Mouse (Mus musculus) lung, postnatal 0 days (tissue): ENCODE data around the gene Nostrin.

Source experiments
- CTCF ChIP-seq: IDR thresholded peaks from 2 replicates; pipeline ENCODE4 v1.5.1; 2016; ENCODE audit warnings: antibody characterized with exemption, mild to moderate bottlenecking
- EP300 ChIP-seq: IDR thresholded peaks from 2 replicates; pipeline ENCODE4 v1.6.1; 2016; ENCODE audit warnings: antibody characterized with exemption, mild to moderate bottlenecking, control low read depth

DNA sequence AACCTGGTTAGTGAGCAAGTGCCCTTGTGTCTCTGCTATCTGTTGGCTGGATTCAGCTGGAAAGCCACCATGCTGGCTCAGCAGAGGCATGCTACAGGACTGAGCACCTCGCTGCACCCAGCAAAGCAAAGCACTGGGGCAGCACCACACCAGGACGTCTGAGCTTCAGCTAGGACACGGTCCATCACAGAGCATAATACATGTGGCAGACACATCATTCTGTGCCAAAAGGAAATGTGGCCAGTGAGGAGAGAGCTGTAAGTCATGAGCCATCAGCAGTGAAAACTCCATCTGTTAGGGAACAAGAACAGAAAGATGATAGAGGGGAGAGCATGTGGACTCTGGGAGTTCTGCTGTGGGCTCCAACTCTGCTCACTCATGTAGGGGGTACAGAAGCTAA, 19.7 kb upstream of the Nostrin start:
- TF ChIP-seq CTCF (no peak), EP300 (no peak)
